Mouse (Mus musculus) duodenum, adult 2 months (tissue): ENCODE measurements around the gene Scel. TPM values are rescaled to one million over a fixed set of nuclear protein-coding genes. Genes with fewer than 3 reads are reported as not detected.

Experiments
- polyA plus RNA-seq: library from polyadenylated mRNA; depleted of rRNA; stranded (reverse); fragments of >200 nt; gene quantifications from 2 replicates; pipeline ENCODE4 v1.2.3, GENCODE M21; 2012; ENCODE audit warnings: low replicate concordance; rRNA removed

Gene Scel
- not detected in 2 replicates for polyA plus RNA-seq

GRCm38 (mm10) chr14:103512802-103513472 lies at the start of gene Scel:
Scel (plus strand) TSS chr14:103513342.

DNA sequence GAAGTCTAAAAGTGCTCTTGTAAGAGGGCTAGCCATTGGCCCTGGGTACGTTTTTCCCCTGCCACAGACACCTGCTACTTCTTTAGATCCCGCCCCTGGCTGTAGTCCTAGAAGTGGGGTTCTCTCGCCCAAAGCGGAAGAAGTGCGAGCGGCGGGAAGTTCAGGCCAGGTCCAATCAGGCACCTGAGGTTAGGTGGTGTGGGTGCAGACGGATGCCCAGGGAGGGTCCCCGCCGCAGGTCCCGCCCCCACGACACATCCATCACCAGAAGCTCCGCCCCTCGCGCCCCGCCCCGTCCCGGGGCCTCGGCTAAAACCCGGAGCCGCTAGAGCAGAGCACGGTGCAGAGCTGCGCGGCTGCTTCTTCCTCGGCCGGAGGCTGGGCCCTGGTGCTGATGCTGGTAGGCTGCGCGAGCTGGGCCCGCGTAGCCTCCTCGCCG lies 136.8 kb downstream of the Scel start, which contains the start of gene Slain1:
Gene Slain1, plus strand, starts transcription at position 333 of the 439 bp plus-strand sequence.

Other genes with a start within 250 kb of the Scel start
- gene Mycbp2, start 166.5 kb upstream of the Scel start, polyA plus RNA-seq = 2.8 and 4.6 TPM in 2 replicates
- 3.9 and 4.7 TPM in 2 replicates for gene Slain1, start 136.9 kb downstream of the Scel start, polyA plus RNA-seq